Mouse (Mus musculus) MEL (cell line): Measurements from ENCODE around the gene Cnppd1. TPM values are rescaled to one million over a fixed set of nuclear protein-coding genes. Genes with fewer than 3 reads are reported as not detected.

Source experiments
- DNase-seq: peaks from one replicate; pipeline ENCODE4 v3.0.0; 2011; ENCODE audit warnings: low read depth, low spot score
- H3K27ac ChIP-seq: 2 replicates; pipeline ENCODE4 v1.5.1; 2012; ENCODE audit warnings: low read depth, mild to moderate bottlenecking, control low read depth, low read length, moderate library complexity; ENCODE audit not compliant: control insufficient read depth
- H3K27me3 ChIP-seq, 2 experiments: fragments of 150-350 bp in 1 of 2; sonication (generic) in 1 of 2; 2 replicates each; pipeline ENCODE4 v1.6.1; 2012; ENCODE audit warnings: low read length in 2 of 2, mild to moderate bottlenecking in 2 of 2, improper control_type of control experiment in 1 of 2, moderate library complexity in 1 of 2; ENCODE audit not compliant: insufficient read depth in 2 of 2, control insufficient read depth in 1 of 2
- H3K36me3 ChIP-seq, 2 experiments: 2 replicates each; pipeline ENCODE4 v1.6.1; 2012 to 2014; ENCODE audit warnings: low read length in 2 of 2, improper control_type of control experiment in 1 of 2, inconsistent platforms in 1 of 2, mild to moderate bottlenecking in 1 of 2; ENCODE audit not compliant: insufficient read depth in 2 of 2, control insufficient read depth in 1 of 2
- H3K4me1 ChIP-seq, 2 experiments: fragments of 150-350 bp in 1 of 2; sonication (generic) in 1 of 2; 2 replicates each; pipeline ENCODE4 v1.6.1; 2012; ENCODE audit warnings: low read length in 2 of 2, improper control_type of control experiment in 1 of 2, mild to moderate bottlenecking in 1 of 2; ENCODE audit not compliant: insufficient read depth in 2 of 2, control insufficient read depth in 1 of 2
- H3K4me3 ChIP-seq, 2 experiments: fragments of 150-350 bp in 1 of 2; sonication (generic) in 1 of 2; 2 replicates each; pipeline ENCODE4 v1.5.1; 2012; ENCODE audit warnings: low read depth in 2 of 2, low read length in 2 of 2, mild to moderate bottlenecking in 2 of 2, moderate library complexity in 2 of 2, control low read depth in 1 of 2, improper control_type of control experiment in 1 of 2; ENCODE audit not compliant: control insufficient read depth in 1 of 2, insufficient read depth in 1 of 2
- H3K79me2 ChIP-seq: 2 replicates; pipeline ENCODE4 v1.6.1; 2012; ENCODE audit warnings: mild to moderate bottlenecking, low read length, moderate library complexity; ENCODE audit not compliant: control insufficient read depth, poor library complexity, insufficient read depth
- H3K9ac ChIP-seq: 2 replicates; pipeline ENCODE4 v1.6.1; 2012; ENCODE audit warnings: low read depth, mild to moderate bottlenecking, control low read depth, low read length, moderate library complexity; ENCODE audit not compliant: control insufficient read depth, poor library complexity, severe bottlenecking
- H3K9me3 ChIP-seq: fragments of 150-350 bp; sonication (generic); replicated peaks from 2 replicates; pipeline ENCODE4 v1.6.1; 2012; ENCODE audit warnings: mild to moderate bottlenecking, low read length, improper control_type of control experiment, moderate library complexity; ENCODE audit not compliant: insufficient read depth
- BHLHE40 ChIP-seq: IDR thresholded peaks from 2 replicates; pipeline ENCODE4 v1.6.1; 2012; ENCODE audit warnings: low read depth, mild to moderate bottlenecking, inconsistent platforms, low read length, improper control_type of control experiment, borderline replicate concordance
- CHD1 ChIP-seq: IDR thresholded peaks from 2 replicates; pipeline ENCODE4 v1.6.1; 2012; ENCODE audit warnings: low read depth, mild to moderate bottlenecking, inconsistent platforms, low read length, improper control_type of control experiment
- E2F4 ChIP-seq: IDR thresholded peaks from 2 replicates; pipeline ENCODE4 v1.6.1; 2011; ENCODE audit warnings: low read depth, low read length, improper control_type of control experiment, borderline replicate concordance
- EP300 ChIP-seq, 2 experiments: IDR thresholded peaks; 2 replicates each; pipeline ENCODE4 v1.6.1; 2011; ENCODE audit warnings: improper control_type of control experiment in 2 of 2, low read length in 2 of 2, low read depth in 1 of 2, mild to moderate bottlenecking in 1 of 2
- GABPA ChIP-seq: IDR thresholded peaks from 2 replicates; pipeline ENCODE4 v1.6.1; 2012; ENCODE audit warnings: low read depth, mild to moderate bottlenecking, inconsistent platforms, low read length, improper control_type of control experiment, moderate library complexity
- GATA1 ChIP-seq: IDR thresholded peaks from 2 replicates; pipeline ENCODE4 v1.6.1; 2011; ENCODE audit warnings: low read depth, low read length, improper control_type of control experiment
- HCFC1 ChIP-seq: IDR thresholded peaks from 2 replicates; pipeline ENCODE4 v1.6.1; 2012; ENCODE audit warnings: low read depth, mild to moderate bottlenecking, inconsistent platforms, low read length, improper control_type of control experiment, moderate library complexity
- JUND ChIP-seq: IDR thresholded peaks from 2 replicates; pipeline ENCODE4 v1.6.1; 2011; ENCODE audit warnings: low read depth, mild to moderate bottlenecking, improper control_type of control experiment, low read length
- KAT2A ChIP-seq: conservative IDR thresholded peaks from 2 replicates; pipeline ENCODE4 v1.6.1; 2012; ENCODE audit warnings: low read depth, low read length, improper control_type of control experiment, inconsistent platforms
- MAFK ChIP-seq: IDR thresholded peaks from 2 replicates; pipeline ENCODE4 v1.6.1; 2011; ENCODE audit warnings: low read depth, mild to moderate bottlenecking, low read length, improper control_type of control experiment, borderline replicate concordance
- MXI1 ChIP-seq: IDR thresholded peaks from 2 replicates; pipeline ENCODE4 v1.6.1; 2011; ENCODE audit warnings: mild to moderate bottlenecking, low read depth, low read length, improper control_type of control experiment
- POLR2AphosphoS5 ChIP-seq: IDR thresholded peaks from 2 replicates; pipeline ENCODE4 v1.6.1; 2012; ENCODE audit warnings: low read depth, borderline replicate concordance, mild to moderate bottlenecking, inconsistent platforms, low read length, moderate library complexity, mixed read lengths
- RAD21 ChIP-seq: IDR thresholded peaks from 2 replicates; pipeline ENCODE4 v1.6.1; 2011; ENCODE audit warnings: mild to moderate bottlenecking, low read depth, low read length, improper control_type of control experiment
- RCOR1 ChIP-seq: IDR thresholded peaks from 2 replicates; pipeline ENCODE4 v1.6.1; 2012; ENCODE audit warnings: low read depth, mild to moderate bottlenecking, inconsistent platforms, low read length, improper control_type of control experiment
- SIN3A ChIP-seq: IDR thresholded peaks from 2 replicates; pipeline ENCODE4 v1.6.1; 2012; ENCODE audit warnings: low read length, improper control_type of control experiment, inconsistent platforms
- TAL1 ChIP-seq: IDR thresholded peaks from 2 replicates; pipeline ENCODE4 v1.6.1; 2012; ENCODE audit warnings: mild to moderate bottlenecking, inconsistent platforms, low read length, moderate library complexity, mixed read lengths
- USF1 ChIP-seq: IDR thresholded peaks from 2 replicates; pipeline ENCODE4 v1.6.1; 2014; ENCODE audit warnings: low read depth, mild to moderate bottlenecking, inconsistent platforms, low read length, improper control_type of control experiment, moderate library complexity
- ZC3H11A ChIP-seq: IDR thresholded peaks from 2 replicates; pipeline ENCODE4 v1.6.1; 2012; ENCODE audit warnings: low read depth, mild to moderate bottlenecking, inconsistent platforms, low read length, improper control_type of control experiment
- ZKSCAN1 ChIP-seq: IDR thresholded peaks from 2 replicates; pipeline ENCODE4 v1.6.1; 2012; ENCODE audit warnings: low read depth, mild to moderate bottlenecking, inconsistent platforms, low read length, improper control_type of control experiment, moderate library complexity
- ZMIZ1 ChIP-seq: IDR thresholded peaks from 2 replicates; pipeline ENCODE4 v1.6.1; 2012; ENCODE audit warnings: low read depth, mild to moderate bottlenecking, inconsistent platforms, low read length, improper control_type of control experiment, moderate library complexity
- polyA plus RNA-seq, 2 experiments: library from polyadenylated mRNA; stranded (reverse) in 1 of 2; unstranded in 1 of 2; fragments of >175 nt in 1 of 2; fragments of >200 nt in 1 of 2; gene quantifications; 2 replicates each; pipeline versions ENCODE4 v1.2.1 to v1.2.4; 2012; ENCODE audit warnings: low replicate concordance in 2 of 2, low read depth in 1 of 2; ENCODE audit not compliant: insufficient read length in 2 of 2, insufficient read depth in 1 of 2, missing spikeins in 1 of 2
- total RNA-seq: library from RNA; depleted of rRNA; stranded (reverse); fragments of 300-350 nt; gene quantifications from 2 replicates; pipeline ENCODE4 v1.2.3, GENCODE M21; 2012

The Cnppd1 gene
- total and polyA plus RNA-seq, 3 experiments: 54.4 to 314 (median 70.1) TPM

- TF ChIP-seq SIN3A: peak; percentile 44; the same call in 1 of the 2 replicates
- TF ChIP-seq CHD1: no peak
- TF ChIP-seq MXI1: peak; percentile 65
- TF ChIP-seq ZMIZ1: no peak
Measured at GRCm38 (mm10) chr1:75141486-75142190, 873 bp downstream of the Cnppd1 start (continued).

- Histone ChIP-seq H3K4me1 (peaks cover 14 to 37% of the 10 kb centered on the region in 2 experiments), H3K9me3 (no peaks in the 10 kb centered on the region)
Measured at GRCm38 (mm10) chr1:75140601-75141190, 1.8 kb downstream of the Cnppd1 start.

GRCm38 (mm10) chr1:75138448-75138847 is 4.1 kb downstream of the Cnppd1 start:
- DNase-seq: no peak
- no peaks in the 10 kb centered on the region for H3K9me3 ChIP-seq
- TF ChIP-seq TAL1 (peak; percentile 21; the same call in 1 of the 2 replicates), SIN3A (no peak)
- TF ChIP-seq, all 39 proteins: peak for 1
- Histone ChIP-seq H3K27me3 (no peaks in the 10 kb centered on the region), H3K9ac (no peak overlapping the region), H3K79me2 (peaks cover 29% of the 10 kb centered on the region), H3K4me1 (peaks cover 14 to 43% of the 10 kb centered on the region in 2 experiments), H3K27ac (no peak overlapping the region), H3K36me3 (peaks cover 4 to 38% of the 10 kb centered on the region in 2 experiments; a peak in 3 of 4 replicates), H3K4me3 (no peak overlapping the region)

More at GRCm38 (mm10) chr1:75140601-75141190, 1.8 kb downstream of the Cnppd1 start:
- Histone ChIP-seq H3K36me3 (peaks cover 4 to 36% of the 10 kb centered on the region in 2 experiments; a peak in 3 of 4 replicates), H3K9ac (peak overlapping the region; percentile 93), H3K27me3 (no peaks in the 10 kb centered on the region), H3K27ac (peak overlapping the region; percentile 91), H3K79me2 (peaks cover 38% of the 10 kb centered on the region), H3K4me3 (peak overlapping the region; percentile 88 to 94)
- DNase-seq: peak; percentile 44
- TF ChIP-seq ZKSCAN1 (no peak), MXI1 (peak; percentile 18; the same call in 1 of the 2 replicates)

GRCm38 (mm10) chr1:75136730-75137129 is 5.8 kb downstream of the Cnppd1 start:
- peak; percentile 89 for DNase-seq
- H3K27ac ChIP-seq: peak overlapping the region; percentile 90
- H3K9ac ChIP-seq: peak overlapping the region; percentile 51
- H3K4me3 ChIP-seq: no peak overlapping the region
- peaks cover 4 to 38% of the 10 kb centered on the region in 2 experiments; a peak in 3 of 4 replicates for H3K36me3 ChIP-seq
- H3K9me3 ChIP-seq: no peaks in the 10 kb centered on the region
- H3K79me2 ChIP-seq: peaks cover 21% of the 10 kb centered on the region
- peaks cover 14 to 44% of the 10 kb centered on the region in 2 experiments for H3K4me1 ChIP-seq
- H3K27me3 ChIP-seq: no peaks in the 10 kb centered on the region
- TF ChIP-seq GATA1 (peak; percentile 97), POLR2AphosphoS5 (no peak), GABPA (no peak), RCOR1 (peak; percentile 62; the same call in 1 of the 2 replicates), USF1 (no peak), KAT2A (no peak), MXI1 (peak; percentile 86), E2F4 (no peak), MAFK (no peak), HCFC1 (0 out of 2 replicates have a peak, but pooled peaks have one; percentile 39), ZKSCAN1 (no peak), RAD21 (no peak), EP300 (IDR thresholded peaks at IDR 0.05; ENCODE audit: low read depth in 1 of 2, low read length in 2 of 2) (peak; percentile 96), ZMIZ1 (no peak), JUND (no peak), BHLHE40 (peak; percentile 71; the same call in 1 of the 2 replicates), TAL1 (peak; percentile 99), ZC3H11A (no peak)
